Mouse (Mus musculus) neural tube, embryonic 10.5 days (tissue): ENCODE results near the gene Hist1h1c.
A peak's percentile ranks its signal among the peaks of the same experiment; 100 is the strongest.
"Not testable (repeated sequence)": the region's sequence is repeated elsewhere in the genome, so short reads cannot be mapped to it uniquely, and the experiment has no call there.

Source experiments
- DNase-seq: peaks from one replicate; pipeline ENCODE4 v3.0.0-alpha.2; 2017; ENCODE audit warnings: low spot score; ENCODE audit errors: extremely low spot score

The Hist1h1c gene

DNA sequence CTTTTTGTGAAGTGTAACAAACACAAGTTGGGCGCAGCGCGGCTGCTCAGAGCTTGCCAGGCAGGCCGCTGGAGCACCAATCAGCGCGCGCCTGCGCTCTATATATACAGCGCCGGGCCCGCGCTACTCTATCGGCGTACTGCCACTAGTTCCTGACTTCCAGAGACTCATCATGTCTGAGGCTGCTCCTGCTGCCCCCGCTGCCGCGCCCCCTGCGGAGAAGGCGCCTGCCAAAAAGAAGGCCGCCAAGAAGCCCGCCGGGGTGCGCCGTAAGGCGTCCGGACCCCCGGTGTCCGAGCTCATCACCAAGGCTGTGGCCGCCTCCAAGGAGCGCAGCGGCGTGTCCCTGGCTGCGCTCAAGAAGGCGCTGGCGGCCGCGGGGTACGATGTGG is at the start of gene Hist1h1c:
Gene Hist1h1c, plus strand, starts transcription at position 132 of the 392 bp plus-strand sequence.
- DNase-seq = peak; percentile 91

DNA sequence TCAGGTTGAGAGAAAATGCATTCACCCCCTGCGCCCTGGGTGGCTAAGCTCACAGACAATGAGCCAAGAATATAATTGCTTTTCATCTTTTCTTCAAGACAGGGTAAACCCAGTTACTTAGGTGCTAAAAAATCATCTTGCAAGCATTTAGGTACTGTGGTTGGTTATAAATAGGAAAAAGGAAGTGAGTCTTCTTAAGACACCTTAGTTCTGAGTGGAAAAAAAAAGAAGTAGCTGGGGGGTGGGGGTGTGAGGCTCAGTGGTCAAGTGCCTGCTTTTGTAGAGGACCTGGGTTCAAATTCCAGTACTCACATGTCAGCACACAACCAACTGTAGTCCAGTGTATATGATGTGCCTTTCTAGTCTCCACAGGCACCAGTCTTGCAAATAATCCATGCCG is 49.7 kb upstream of the Hist1h1c start:
- DNase-seq = no peak

DNA sequence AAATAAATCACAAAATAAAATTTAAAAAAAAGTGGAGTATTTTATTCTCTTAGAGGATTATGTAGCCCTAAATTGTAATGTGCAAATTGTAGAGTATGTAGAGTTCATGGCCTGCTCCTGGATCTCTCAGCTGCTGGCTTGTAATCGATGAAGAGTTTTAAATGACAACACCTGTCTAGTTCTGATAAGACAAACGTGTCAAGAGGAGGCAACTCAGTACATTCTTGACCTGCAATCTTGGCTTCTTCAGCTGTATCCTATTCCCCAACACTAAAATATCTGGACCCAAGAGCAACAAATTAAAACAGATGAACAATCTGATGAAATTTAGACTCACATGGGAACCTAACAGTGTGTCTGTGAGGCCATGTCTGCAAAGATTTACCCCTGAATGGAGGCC is 49.1 kb upstream of the Hist1h1c start:
- no peak for DNase-seq

DNA sequence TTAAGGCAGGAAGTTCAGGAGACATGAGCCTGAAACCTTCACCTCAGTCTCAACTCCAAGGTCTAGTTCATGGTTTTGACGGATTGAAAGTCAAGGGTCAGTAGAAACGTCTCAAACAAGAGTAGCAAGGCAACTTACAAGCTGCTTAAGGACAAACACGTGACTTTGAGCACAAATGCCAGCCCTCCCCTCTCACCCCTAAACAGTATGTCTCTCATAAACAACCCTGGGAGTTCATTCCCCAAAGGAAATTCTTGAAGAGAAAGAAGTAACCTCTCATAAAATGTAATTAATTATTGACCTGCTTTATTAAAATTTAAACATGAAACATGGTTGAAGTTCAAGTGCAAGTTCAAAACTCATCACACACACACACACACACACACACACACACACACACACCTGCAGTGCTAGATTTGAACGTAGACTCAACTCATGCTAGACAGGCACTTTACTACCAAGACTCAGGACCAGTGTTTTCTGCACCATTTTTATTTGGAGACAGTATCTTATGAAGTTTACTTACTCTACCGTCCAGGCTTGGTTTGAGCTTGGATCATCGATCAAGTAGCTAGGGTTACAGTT is 44.7 kb upstream of the Hist1h1c start:
- no peak for DNase-seq

DNA sequence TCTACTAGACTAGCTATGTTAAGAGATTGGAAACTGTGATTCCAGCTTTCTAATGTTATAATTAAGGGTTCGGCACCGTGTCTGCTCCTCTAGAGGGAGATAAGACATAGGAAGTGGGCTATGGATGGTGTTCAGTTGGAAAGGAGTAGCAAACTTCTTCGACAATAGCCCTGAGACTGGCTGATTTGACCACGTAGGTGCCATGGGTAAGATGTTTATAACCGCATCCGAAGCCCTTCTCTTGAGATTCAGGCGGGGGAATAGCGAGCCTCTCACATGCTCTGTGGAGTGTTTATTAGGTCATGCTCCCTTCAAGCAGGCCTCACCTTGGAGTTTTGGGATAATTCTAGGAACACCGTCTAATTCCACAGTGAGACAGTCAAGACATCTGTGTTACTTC is 43.7 kb upstream of the Hist1h1c start:
- DNase-seq = no peak

DNA sequence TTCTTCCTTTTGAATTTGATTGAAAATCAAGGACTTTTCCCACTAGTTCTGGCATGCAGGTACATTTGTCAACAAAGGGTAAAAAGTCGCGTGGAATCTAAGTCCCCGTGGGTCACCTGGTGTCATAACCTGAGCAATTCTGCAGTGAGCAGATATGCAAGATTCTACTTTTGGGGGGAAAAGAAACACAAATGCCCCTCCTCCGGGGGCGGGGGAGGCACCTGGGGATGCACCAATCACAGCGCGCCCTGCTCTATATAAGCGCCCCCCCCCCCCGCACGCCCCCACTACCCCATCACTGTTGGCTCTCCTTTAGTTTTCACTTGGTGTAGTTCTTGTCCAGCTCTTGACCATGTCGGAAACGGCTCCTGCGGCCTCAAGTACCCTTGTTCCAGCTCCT is 43.1 kb upstream of the Hist1h1c start, which contains the start of gene Hist1h1t:
Gene Hist1h1t, plus strand, starts transcription at position 301 of the 400 bp plus-strand sequence.
- no peak for DNase-seq

DNA sequence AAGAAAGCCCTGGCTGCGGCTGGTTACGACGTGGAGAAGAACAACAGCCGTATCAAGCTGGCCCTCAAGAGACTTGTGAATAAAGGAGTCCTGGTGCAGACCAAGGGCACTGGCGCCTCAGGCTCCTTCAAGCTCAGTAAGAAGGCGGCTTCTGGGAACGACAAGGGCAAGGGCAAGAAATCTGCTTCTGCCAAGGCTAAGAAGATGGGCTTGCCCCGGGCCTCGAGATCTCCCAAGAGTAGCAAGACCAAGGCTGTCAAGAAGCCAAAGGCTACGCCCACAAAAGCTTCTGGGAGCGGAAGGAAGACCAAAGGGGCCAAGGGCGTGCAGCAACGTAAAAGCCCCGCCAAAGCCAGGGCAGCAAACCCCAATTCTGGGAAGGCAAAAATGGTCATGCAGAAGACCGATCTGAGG is 42.5 kb upstream of the Hist1h1c start:
- DNase-seq = no peak

DNA sequence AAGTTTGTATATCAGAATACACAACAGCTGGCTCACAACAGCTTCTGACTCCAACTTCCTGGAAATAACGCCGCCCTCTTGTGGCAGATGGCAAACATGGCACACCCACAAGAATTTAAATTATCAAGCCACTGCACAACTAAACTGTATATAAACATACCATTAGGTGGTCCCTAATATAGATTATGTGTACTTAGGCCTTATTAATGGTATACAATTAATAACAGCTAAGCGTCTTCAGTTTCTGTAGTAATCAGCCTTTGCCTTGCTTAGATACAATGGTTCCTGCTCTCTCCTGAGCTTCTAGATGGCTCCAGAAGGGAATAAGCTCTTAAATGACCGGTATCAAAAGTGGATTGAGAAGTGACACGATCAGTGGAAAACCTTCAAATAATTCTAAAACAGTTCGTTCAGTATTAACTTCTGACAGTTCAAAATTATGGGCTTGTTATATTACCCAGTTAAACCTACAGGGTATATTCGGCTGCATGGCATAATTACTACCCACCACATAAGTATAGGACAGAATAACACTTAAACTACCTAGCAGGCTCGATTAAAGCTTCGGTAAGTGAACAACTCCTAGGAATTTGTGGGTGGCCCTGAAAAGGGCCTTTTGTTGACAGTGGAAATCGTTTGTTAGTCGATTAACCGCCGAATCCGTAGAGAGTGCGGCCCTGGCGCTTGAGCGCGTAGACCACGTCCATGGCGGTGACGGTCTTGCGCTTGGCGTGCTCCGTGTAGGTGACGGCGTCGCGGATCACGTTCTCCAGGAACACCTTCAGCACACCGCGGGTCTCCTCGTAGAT is 40.9 kb upstream of the Hist1h1c start:
- peak; percentile 61 for DNase-seq

DNA sequence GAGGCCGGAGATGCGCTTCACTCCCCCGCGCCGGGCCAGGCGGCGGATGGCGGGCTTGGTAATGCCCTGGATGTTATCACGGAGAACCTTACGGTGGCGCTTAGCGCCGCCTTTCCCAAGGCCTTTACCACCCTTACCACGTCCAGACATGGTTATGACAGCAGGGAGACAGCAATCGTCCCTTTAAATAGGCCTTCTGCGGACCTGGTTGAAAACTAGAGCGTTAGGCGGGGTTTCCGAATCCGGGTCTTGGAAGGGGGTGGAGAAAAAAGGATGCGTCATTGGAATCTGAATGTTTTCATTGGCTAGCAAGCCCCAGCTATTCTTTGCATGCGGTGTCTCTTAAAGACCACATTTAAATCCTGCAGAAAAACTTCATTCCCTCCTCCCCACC is 40.3 kb upstream of the Hist1h1c start, which contains the start of gene Hist1h4c:
Gene Hist1h4c, minus strand, starts transcription at position 155 of the 394 bp plus-strand sequence.
- peak; percentile 100 for DNase-seq

DNA sequence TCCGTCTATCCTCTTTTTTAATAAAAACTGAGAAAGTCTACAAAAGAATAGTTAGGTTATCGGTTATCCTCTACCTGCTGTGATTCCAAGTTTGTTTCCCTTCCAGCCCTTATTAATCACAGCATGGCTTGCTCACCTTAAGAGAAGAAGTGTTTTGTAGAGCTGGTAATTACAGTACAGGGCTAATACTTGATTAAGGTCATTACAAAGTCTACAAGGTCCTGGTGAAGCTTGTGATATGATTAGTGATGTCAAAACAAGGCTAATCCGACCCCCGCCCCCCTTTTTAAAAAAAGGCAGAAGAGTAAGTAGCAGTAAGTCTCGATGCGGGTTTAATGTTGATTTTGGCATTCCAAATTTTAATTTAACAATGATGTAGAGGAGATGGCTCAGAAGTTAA is 39.6 kb upstream of the Hist1h1c start:
- no peak for DNase-seq

DNA sequence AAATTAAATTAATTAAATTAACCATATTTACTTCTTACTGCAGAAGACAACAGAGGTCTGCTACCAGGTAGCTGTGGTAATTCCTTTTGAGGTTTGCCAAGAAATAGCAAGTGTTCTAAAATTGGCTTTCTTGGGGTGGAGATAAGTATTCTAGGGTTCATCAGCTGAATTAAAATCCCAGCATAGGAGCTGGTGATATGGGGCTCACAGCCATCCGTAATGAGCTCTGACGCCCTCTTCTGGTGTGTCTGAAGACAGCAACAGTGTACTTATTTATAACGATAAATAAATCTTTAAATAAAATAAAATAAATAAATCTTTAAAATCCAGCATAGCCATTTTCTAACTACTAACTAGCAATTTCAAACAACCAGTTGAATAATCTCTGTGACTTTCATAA is 38.8 kb upstream of the Hist1h1c start:
- DNase-seq = no peak

DNA sequence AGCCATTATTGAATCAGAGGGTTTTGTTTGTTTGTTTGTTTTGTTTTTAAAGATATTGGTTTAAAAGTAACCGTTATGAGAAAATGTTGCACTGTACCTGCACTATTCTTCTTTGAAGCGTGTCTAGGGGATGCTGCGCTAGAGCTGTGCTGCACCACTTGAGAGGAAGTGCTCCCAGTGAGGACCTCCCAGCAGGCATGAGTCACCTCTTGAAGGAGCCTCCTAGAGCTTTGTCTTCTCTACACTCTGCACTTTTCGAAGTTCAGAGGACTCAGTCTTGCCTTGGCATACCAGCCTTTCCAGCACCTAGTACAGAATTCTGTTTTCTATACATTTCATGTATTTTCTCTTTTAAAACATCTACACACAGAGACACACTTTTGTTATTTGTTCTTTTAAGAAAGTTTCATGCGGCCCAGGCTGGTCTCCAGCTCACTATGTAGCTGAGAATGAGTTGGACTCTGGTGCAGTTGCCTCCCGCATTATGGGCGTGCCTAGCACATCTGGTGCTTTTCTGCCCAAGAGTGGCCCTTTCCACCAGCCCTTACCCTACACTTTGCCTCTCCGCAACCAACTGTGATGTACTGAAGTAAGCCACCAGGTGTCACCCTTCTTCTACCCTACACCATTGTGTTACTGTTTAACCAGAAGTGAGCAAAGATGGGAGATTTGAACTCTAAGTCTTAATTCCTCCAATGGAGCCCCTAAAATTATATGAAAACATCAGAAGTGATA is 37.7 kb upstream of the Hist1h1c start:
- peak; percentile 66 for DNase-seq

DNA sequence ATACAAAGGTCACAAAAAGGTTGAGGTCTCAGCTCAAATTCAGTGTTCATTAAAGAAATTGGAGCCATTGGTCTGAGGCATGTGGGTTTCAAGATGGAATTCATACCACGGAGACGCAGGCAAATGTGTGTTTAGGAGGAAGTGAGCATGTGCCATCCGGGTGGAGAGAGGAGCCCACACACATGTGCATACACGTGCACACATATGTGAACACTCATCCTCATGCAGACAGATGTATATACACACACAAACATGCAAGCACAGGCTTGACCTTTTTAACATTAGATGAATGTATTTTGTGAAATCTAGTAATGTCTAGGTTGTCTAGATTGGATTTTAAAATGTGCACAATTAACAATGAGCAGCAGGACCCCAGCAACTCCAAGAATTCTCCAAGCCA is 36.4 kb upstream of the Hist1h1c start:
- no peak for DNase-seq

DNA sequence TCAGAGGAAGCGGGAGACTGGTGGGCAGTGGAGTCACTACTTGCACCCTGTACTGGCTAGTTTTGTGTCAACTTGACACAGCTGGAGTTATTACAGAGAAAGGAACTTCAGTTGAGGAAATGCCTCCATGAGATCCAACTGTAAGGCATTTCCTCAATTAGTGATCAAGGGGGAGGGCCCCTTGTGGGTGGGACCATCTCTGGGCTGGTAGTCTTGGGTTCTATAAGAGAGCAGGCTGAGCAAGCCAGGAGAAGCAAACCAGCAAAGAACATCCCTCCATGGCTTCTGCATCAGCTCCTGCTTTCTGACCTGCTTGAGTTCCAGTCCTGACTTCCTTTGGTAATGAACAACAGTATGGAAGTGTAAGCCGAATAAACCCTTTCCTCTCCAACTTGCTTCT is 35.8 kb upstream of the Hist1h1c start:
- not testable (repeated sequence) for DNase-seq

DNA sequence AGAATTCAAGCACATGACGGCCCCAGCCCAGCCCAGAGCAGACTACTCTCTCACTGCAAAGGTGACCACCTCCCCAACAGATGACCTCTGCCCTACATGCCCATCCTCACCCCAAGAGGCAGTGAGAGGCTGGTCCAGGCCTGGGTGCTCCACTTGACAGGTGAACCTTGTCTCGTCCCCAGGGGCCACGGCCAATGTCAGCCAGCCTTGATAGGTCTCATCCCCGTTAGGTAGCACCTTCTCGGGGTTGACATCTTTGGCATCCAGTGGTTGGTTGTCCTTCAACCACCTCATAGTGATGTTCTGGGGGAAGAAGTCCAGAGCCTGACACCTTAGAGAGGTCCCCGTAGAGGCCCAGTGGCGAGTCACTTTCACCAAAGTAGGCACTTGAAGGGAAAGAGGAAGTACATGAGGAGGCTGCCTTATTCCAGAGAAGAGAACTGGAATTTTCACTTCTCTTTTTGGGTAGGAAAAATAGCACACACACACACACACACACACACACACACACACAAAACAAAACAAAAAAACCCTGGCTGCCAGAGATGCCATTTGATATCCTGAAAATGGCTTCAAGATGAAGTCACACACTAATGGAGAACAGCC is 32.8 kb upstream of the Hist1h1c start:
- DNase-seq = no peak

DNA sequence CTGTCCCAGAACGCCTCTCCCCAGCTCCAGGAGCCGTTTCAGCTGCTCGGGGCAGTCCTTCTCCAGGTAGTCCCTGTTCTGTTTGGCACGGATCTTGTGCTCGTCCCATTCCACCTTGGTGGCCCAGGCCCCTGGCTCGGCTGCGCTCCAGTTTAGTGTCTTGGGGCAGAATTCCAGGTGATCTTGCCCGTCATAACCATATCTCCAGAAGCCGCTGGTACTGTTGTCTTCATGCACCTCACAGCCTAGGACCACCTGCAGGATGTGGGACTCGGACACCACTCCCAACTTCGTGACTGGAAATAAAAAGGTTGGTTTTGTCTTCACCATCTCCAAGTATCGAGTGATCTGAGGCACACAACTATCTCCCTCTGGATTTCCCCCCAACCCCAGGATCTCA is 31.8 kb upstream of the Hist1h1c start:
- DNase-seq = no peak

DNA sequence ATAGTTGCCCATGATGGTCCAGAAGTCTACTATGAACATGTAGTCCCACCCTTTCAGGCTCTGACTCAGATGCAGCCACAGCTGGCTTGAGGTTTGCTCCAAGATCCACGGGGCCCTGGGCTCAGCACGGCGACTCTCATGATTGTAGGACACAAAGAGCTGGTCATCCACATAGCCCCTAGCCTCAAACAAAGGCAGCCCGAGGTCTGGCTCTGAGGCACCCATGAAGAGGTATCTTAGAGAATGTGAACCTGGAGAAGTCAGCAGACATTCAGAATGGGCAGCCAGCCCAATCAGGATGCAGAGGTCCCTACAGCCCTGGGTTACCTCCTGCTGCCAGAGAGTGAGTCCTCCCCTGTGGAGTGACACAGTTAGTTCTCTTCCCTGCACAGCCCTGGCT is 30.6 kb upstream of the Hist1h1c start:
- no peak for DNase-seq

DNA sequence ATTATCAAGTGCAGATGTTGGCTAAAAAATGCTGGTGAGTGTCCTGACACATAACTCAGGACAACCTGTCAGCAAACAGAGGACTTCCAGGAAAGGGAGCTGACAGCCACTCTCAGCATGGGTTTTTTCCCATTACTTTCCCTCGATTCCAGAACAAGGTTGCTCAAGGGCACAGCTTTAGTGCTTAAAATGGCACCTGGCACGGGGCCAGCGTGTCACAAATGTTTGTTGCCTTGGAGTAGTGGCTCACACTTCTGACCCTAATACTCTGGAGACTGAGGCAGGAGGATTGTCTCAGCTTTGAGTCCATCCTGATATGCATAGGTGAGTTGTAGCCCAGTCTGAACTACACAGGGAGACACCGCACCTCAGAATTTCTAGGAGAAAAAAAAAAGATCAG is 30.0 kb upstream of the Hist1h1c start:
- no peak for DNase-seq

DNA sequence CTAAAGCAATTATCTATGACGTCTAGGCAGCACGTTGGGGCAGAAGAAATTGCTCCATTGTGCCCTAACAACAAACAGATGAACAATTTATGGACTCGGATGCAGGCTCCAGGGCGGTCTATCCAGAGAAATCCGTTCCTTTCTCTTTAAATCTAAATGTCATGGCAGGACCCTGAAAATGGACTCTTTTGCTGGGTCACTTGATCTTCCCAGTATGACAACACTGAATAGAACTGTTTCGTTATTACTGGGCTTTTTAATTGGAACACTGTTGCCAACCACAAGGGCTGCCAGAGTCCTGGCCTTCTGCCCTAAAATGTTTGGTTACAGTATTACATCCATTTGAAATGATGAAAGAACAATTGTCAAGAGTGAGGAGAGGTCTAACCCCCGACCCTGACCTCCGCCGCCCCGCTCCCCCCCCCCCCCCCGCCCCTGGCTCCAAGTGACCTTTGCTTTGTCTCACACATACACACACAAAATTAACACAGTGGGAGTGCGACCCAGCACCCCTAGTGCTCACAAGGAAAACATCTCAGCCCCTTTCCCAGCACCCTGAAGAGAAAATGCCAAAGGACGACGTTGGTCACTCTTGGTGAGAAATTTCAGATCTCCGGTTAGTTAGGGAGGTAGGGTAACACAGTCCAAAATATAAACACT is 28.8 kb upstream of the Hist1h1c start:
- peak; percentile 38 for DNase-seq

DNA sequence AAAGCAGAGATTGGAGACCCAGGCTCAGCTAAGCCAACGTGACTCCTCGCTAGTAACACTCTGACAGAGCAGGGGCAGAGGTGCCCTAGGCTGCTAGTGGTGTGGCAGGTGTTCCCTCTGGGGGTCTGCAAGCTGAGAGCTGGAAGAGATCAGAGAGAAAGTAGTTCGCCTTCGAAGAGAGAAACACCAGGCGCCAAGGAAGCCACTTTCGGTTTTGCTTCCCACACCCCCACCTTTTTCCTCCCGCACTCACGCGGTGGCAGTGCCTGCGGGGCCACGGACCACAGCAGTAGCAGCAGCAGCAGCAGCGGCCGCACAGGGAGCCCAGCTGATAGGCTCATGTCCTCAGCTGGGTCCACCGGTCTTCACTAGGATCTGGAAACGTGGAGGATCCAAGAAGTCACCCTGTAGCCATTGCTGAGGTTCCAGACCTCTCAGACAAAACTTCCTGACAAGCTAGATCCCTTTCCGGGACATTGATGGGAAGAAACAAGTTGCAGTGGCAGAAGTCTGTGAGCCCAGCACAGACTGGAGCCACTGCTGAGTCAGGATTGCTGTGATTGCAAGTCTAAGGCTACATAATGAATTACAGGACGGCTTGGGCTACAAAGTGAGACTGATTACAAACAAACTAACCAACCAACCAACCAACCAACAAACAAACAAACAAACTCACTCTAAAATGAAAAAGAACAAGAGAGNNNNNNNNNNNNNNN is 28.1 kb upstream of the Hist1h1c start, which contains the start of gene Hfe:
Gene Hfe, minus strand, starts transcription at position 481 of the 716 bp plus-strand sequence.
- DNase-seq = peak; percentile 50
